Mouse (Mus musculus) midbrain, embryonic 15.5 days (tissue): ENCODE results near the gene Olah. TPM values are rescaled to one million over a fixed set of nuclear protein-coding genes. Genes with fewer than 3 reads are reported as not detected.
A peak's percentile ranks its signal among the peaks of the same experiment; 100 is the strongest.
"Not testable (repeated sequence)": the region's sequence is repeated elsewhere in the genome, so short reads cannot be mapped to it uniquely, and the experiment has no call there.

Experiments used
- ATAC-seq: fragments of 200-750 bp; cut with Nextera tagmentation; replicated peaks from 2 replicates; pipeline ENCODE4 v1.8.0; 2017; ENCODE audit warnings: moderate TSS enrichment
- H3K27ac ChIP-seq: fragments of 300-500 bp; sonication (generic); 2 replicates; pipeline ENCODE4 v1.5.1; 2015; ENCODE audit warnings: mild to moderate bottlenecking, inconsistent platforms
- H3K27me3 ChIP-seq: fragments of 300-500 bp; sonication (generic); replicated peaks from 2 replicates; pipeline ENCODE4 v1.6.1; 2015; ENCODE audit warnings: inconsistent platforms
- H3K36me3 ChIP-seq: fragments of 300-500 bp; sonication (generic); replicated peaks from 2 replicates; pipeline ENCODE4 v1.6.1; 2015; ENCODE audit warnings: inconsistent platforms
- H3K4me1 ChIP-seq: fragments of 300-500 bp; sonication (generic); 2 replicates; pipeline ENCODE4 v1.6.1; 2015; ENCODE audit warnings: inconsistent platforms
- H3K4me2 ChIP-seq: fragments of 300-500 bp; sonication (generic); 2 replicates; pipeline ENCODE4 v1.6.1; 2015; ENCODE audit warnings: inconsistent platforms, mild to moderate bottlenecking, moderate library complexity
- H3K4me3 ChIP-seq: fragments of 300-500 bp; sonication (generic); 2 replicates; pipeline ENCODE4 v1.5.1; 2015; ENCODE audit warnings: mild to moderate bottlenecking, inconsistent platforms
- H3K9ac ChIP-seq: fragments of 300-500 bp; sonication (generic); 2 replicates; pipeline ENCODE4 v1.6.1; 2015; ENCODE audit warnings: mild to moderate bottlenecking, inconsistent platforms
- H3K9me3 ChIP-seq: fragments of 300-500 bp; sonication (generic); 2 replicates; pipeline ENCODE4 v1.6.1; 2016; ENCODE audit warnings: inconsistent platforms
- WGBS: fragments of 180-500 bp; shearing (Covaris S2); methylation state at CpG from one replicate; pipeline ENCODE4 v1.1.7; 2015; ENCODE audit warnings: mixed read lengths; 5-methylcytosine and 5-hydroxymethylcytosine counted together
- polyA plus RNA-seq: library from polyadenylated mRNA; unstranded; fragments of >200 nt; fragmentation: Nextera tagmentation; extraction: Ambion mirVana; gene quantifications from 2 replicates; pipeline ENCODE4 v1.2.1, GENCODE M21; 2015

The Olah gene
- not detected in 2 replicates for polyA plus RNA-seq

GRCm38 (mm10) chr2:3397110-3397509 is at the start of gene Olah:
Gene Olah (minus strand): TSS chr2:3397210.
- H3K9ac ChIP-seq, H3K27ac ChIP-seq, H3K9me3 ChIP-seq, H3K4me3 ChIP-seq, H3K4me1 ChIP-seq, H3K4me2 ChIP-seq, ATAC-seq, H3K36me3 ChIP-seq, H3K27me3 ChIP-seq: not testable (repeated sequence)
- 64% methylated on average over 10 of the region's 10 CpGs for WGBS

DNA sequence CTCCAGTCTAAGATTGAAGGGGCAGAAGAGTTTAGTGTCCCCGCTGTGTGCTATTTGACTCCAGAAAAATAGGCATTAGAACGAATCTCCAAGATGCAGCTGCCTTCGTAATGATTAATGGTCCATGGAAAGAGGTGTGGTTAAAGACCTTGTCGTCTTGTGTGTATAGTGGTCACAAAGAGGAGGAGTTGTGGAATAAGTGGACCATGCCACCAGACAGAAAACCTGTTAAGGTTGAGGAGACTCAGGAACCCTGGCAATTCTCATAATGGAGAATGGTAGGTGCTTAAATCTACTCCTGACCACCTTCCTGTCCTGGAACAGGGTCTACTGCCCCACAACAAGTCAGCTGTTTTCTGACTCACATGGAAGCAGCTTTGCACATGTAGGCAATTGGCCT is 49.0 kb upstream of the Olah start:
- H3K4me1 ChIP-seq: no peaks in the 10 kb centered on the region
- H3K27ac ChIP-seq: no peak overlapping the region
- 84% methylated on average over 4 of the region's 4 CpGs for WGBS
- ATAC-seq: no peak
- H3K27me3 ChIP-seq: no peaks in the 10 kb centered on the region
- no peak overlapping the region for H3K4me2 ChIP-seq
- peaks cover 13% of the 10 kb centered on the region; the same call in 1 of the 2 replicates for H3K36me3 ChIP-seq
- no peaks in the 10 kb centered on the region for H3K9me3 ChIP-seq
- H3K4me3 ChIP-seq: no peak overlapping the region
- H3K9ac ChIP-seq: no peak overlapping the region

GRCm38 (mm10) chr2:3444206-3444605 is 47.2 kb upstream of the Olah start:
- Histone ChIP-seq H3K27me3 (no peaks in the 10 kb centered on the region), H3K27ac (no peak overlapping the region), H3K9ac (no peak overlapping the region), H3K4me2 (no peak overlapping the region), H3K4me1 (no peaks in the 10 kb centered on the region), H3K36me3 (peaks cover 13% of the 10 kb centered on the region; the same call in 1 of the 2 replicates), H3K4me3 (no peak overlapping the region), H3K9me3 (no peaks in the 10 kb centered on the region)
- ATAC-seq: no peak
- WGBS: 74% methylated on average over 7 of the region's 7 CpGs

DNA sequence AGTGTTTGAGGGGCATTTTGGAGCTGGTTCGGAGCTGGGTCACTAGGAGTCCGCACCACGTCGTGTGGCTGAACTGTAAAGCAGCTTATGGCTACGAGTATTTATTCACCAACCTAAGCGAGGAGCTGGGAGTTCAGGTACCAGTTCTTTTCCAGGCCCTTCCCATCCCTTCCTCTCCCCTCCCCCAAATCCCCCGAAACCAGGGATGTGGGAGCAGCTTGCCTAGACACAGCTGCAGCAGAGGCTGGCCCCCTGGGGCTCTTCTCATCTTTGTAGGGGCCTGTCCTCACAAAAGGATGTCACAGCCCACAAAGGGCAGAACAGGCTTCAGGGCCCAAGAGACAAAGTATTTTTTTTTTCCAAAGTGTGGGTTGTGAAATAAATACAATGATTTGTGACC is 40.9 kb upstream of the Olah start:
- no peak overlapping the region for H3K4me2 ChIP-seq
- no peaks in the 10 kb centered on the region for H3K27me3 ChIP-seq
- no peak overlapping the region for H3K4me3 ChIP-seq
- H3K4me1 ChIP-seq: no peaks in the 10 kb centered on the region
- ATAC-seq: no peak
- H3K9me3 ChIP-seq: no peaks in the 10 kb centered on the region
- H3K27ac ChIP-seq: no peak overlapping the region
- WGBS: 29% methylated on average over 7 of the region's 7 CpGs
- peaks cover 4% of the 10 kb centered on the region; the same call in 1 of the 2 replicates for H3K36me3 ChIP-seq
- H3K9ac ChIP-seq: no peak overlapping the region

GRCm38 (mm10) chr2:3435369-3436061 is 38.5 kb upstream of the Olah start:
- Histone ChIP-seq H3K36me3 (peaks cover 4% of the 10 kb centered on the region; the same call in 1 of the 2 replicates), H3K9me3 (no peaks in the 10 kb centered on the region), H3K4me1 (no peaks in the 10 kb centered on the region), H3K4me3 (no peak overlapping the region), H3K9ac (no peak overlapping the region), H3K27me3 (no peaks in the 10 kb centered on the region), H3K27ac (no peak overlapping the region), H3K4me2 (no peak overlapping the region)
- ATAC-seq: no peak
- 82% methylated on average over 6 of the region's 6 CpGs for WGBS

GRCm38 (mm10) chr2:3430956-3431355 is 33.9 kb upstream of the Olah start:
- Histone ChIP-seq H3K9me3 (no peaks in the 10 kb centered on the region), H3K27ac (no peak overlapping the region), H3K4me1 (no peaks in the 10 kb centered on the region), H3K9ac (no peak overlapping the region), H3K27me3 (no peaks in the 10 kb centered on the region), H3K36me3 (no peaks in the 10 kb centered on the region; the same call in 1 of the 2 replicates), H3K4me3 (no peak overlapping the region), H3K4me2 (no peak overlapping the region)
- 92% methylated on average over 9 of the region's 9 CpGs for WGBS
- ATAC-seq: no peak

- Histone ChIP-seq H3K36me3 (no peaks in the 10 kb centered on the region), H3K9me3 (no peaks in the 10 kb centered on the region), H3K4me1 (peaks cover 13% of the 10 kb centered on the region), H3K27ac (no peak overlapping the region), H3K4me2 (peak overlapping the region; percentile 85), H3K9ac (peak overlapping the region; percentile 58), H3K27me3 (no peaks in the 10 kb centered on the region), H3K4me3 (peak overlapping the region; percentile 72)
- ATAC-seq: no peak
- 12% methylated on average over 10 of the region's 10 CpGs for WGBS
Observed at GRCm38 (mm10) chr2:3424579-3424910, 27.5 kb upstream of the Olah start.

GRCm38 (mm10) chr2:3423841-3424578 is 27.0 kb upstream of the Olah start, which contains the start of gene Dclre1c:
Gene Dclre1c (plus strand): TSS chr2:3424131.
- Histone ChIP-seq H3K36me3 (no peaks in the 10 kb centered on the region), H3K27me3 (no peaks in the 10 kb centered on the region), H3K4me1 (peaks cover 13% of the 10 kb centered on the region), H3K9me3 (no peaks in the 10 kb centered on the region), H3K4me2 (peak within 1 kb of the TSS; percentile 85), H3K9ac (peak within 1 kb of the TSS; percentile 58), H3K4me3 (peak within 1 kb of the TSS; percentile 72), H3K27ac (no peak within 1 kb of the TSS)
- 1% methylated on average over 29 of the region's 29 CpGs for WGBS
- peak; percentile 99 for ATAC-seq

DNA sequence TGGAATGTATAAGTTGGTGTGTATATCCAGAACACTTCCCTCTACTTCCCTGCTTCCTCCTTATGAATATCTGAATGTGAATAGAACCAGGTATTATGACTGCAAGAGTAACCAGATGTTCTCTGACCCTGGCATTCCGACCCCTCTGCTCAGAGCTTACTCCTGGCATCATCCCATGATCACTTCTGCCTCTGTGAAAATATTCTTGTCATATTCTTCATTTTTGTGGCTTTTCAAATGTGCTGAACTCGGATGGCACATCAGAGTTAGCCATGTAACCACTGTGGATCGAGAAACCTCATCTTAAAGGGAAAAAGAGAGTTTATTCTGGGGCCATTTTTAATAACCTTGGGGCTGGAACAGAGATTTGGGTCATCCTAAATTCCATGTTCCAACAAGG is 25.5 kb upstream of the Olah start, which contains the start of gene Meig1:
Meig1 (minus strand) TSS at position 101 of the 400 bp plus-strand sequence.
- H3K4me2 ChIP-seq: no peak within 1 kb of the TSS
- no peaks in the 10 kb centered on the region for H3K36me3 ChIP-seq
- WGBS: 73% methylated on average over 3 of the region's 3 CpGs
- no peak within 1 kb of the TSS for H3K4me3 ChIP-seq
- no peak within 1 kb of the TSS for H3K27ac ChIP-seq
- no peak within 1 kb of the TSS for H3K9ac ChIP-seq
- no peak for ATAC-seq
- H3K4me1 ChIP-seq: peaks cover 19% of the 10 kb centered on the region
- 0 out of 2 replicates have a peak, but pooled peaks cover 2% of the 10 kb centered on the region for H3K27me3 ChIP-seq
- H3K9me3 ChIP-seq: no peaks in the 10 kb centered on the region

DNA sequence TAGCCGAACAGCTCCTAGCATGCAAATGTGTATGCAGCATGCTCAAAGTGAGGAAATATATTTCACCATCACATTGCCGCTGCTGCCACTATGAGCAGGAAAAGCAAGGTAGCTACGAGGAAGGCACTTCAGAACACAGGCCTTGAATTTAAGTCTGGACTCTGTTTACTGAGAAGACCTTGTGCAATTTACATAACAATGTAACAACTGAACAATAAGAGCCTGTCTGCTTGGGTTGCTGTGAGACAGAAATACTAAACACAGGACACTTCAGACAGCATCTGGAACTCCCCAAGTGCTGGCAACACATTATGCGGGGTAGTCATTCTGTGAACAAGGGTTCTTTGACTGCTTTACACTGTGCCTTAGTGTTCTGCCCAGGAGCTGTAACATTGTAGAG is 23.1 kb upstream of the Olah start:
- Histone ChIP-seq H3K9ac (no peak overlapping the region), H3K27ac (no peak overlapping the region), H3K4me2 (no peak overlapping the region), H3K4me3 (no peak overlapping the region), H3K9me3 (no peaks in the 10 kb centered on the region), H3K36me3 (no peaks in the 10 kb centered on the region), H3K4me1 (peaks cover 19% of the 10 kb centered on the region), H3K27me3 (peaks cover 12% of the 10 kb centered on the region; the same call in 1 of the 2 replicates)
- 37% methylated on average over 4 of the region's 4 CpGs for WGBS
- ATAC-seq: no peak

- Histone ChIP-seq H3K9ac (peak overlapping the region; percentile 42), H3K27ac (peak overlapping the region; percentile 43), H3K9me3 (no peaks in the 10 kb centered on the region), H3K4me3 (peak overlapping the region; percentile 65), H3K4me1 (0 out of 2 replicates have a peak, but pooled peaks cover 10% of the 10 kb centered on the region), H3K27me3 (peaks cover 15% of the 10 kb centered on the region; the same call in 1 of the 2 replicates), H3K36me3 (no peaks in the 10 kb centered on the region), H3K4me2 (peak overlapping the region; percentile 67)
- peak; percentile 96 for ATAC-seq
- WGBS: 2% methylated on average over 38 of the region's 38 CpGs
Observed at GRCm38 (mm10) chr2:3418883-3419431, 21.9 kb upstream of the Olah start.

- 74% methylated on average over 1 of the region's 1 CpGs for WGBS
- Histone ChIP-seq H3K27me3 (peaks cover 15% of the 10 kb centered on the region; the same call in 1 of the 2 replicates), H3K4me2 (no peak overlapping the region), H3K27ac (no peak overlapping the region), H3K9me3 (no peaks in the 10 kb centered on the region), H3K4me1 (0 out of 2 replicates have a peak, but pooled peaks cover 6% of the 10 kb centered on the region), H3K9ac (no peak overlapping the region), H3K4me3 (no peak overlapping the region), H3K36me3 (no peaks in the 10 kb centered on the region)
- no peak for ATAC-seq
Observed at GRCm38 (mm10) chr2:3415676-3416075, 18.7 kb upstream of the Olah start.
